Mouse (Mus musculus) kidney, adult 2 months (tissue): Measurements from ENCODE around the gene F2rl2. TPM values are rescaled to one million over a fixed set of nuclear protein-coding genes. Genes with fewer than 3 reads are reported as not detected.

Experiments
- DNase-seq: peaks from one replicate; pipeline ENCODE4 v3.0.0; 2021
- H3K27ac ChIP-seq: fragments of 200-500 bp; 2 replicates; pipeline ENCODE4 v1.5.1; 2012; ENCODE audit warnings: low read depth, low read length, control low read depth, inconsistent platforms; ENCODE audit not compliant: insufficient read depth
- H3K27me3 ChIP-seq: fragments of 200-500 bp; replicated peaks from 2 replicates; pipeline ENCODE4 v1.6.1; 2012; ENCODE audit warnings: mild to moderate bottlenecking, moderate library complexity, low read length, inconsistent platforms; ENCODE audit not compliant: control insufficient read depth, insufficient read depth
- H3K36me3 ChIP-seq: fragments of 200-500 bp; 2 replicates; pipeline ENCODE4 v1.6.1; 2012; ENCODE audit warnings: mild to moderate bottlenecking, moderate library complexity, low read length, inconsistent platforms; ENCODE audit not compliant: control insufficient read depth, insufficient read depth
- H3K4me1 ChIP-seq: fragments of 200-500 bp; 2 replicates; pipeline ENCODE4 v1.6.1; 2011; ENCODE audit warnings: low read length; ENCODE audit not compliant: control insufficient read depth, insufficient read depth
- H3K4me3 ChIP-seq: fragments of 200-500 bp; 2 replicates; pipeline ENCODE4 v1.5.1; 2011; ENCODE audit warnings: mild to moderate bottlenecking, low read depth, low read length, control low read depth; ENCODE audit not compliant: insufficient read depth
- CTCF ChIP-seq: fragments of 200-500 bp; conservative IDR thresholded peaks from 2 replicates; pipeline ENCODE4 v1.5.1; 2011; ENCODE audit warnings: low read depth, mild to moderate bottlenecking, control low read depth, low read length, moderate library complexity, mixed read lengths; ENCODE audit not compliant: insufficient read depth, insufficient read length
- POLR2A ChIP-seq: fragments of 200-500 bp; IDR thresholded peaks from one replicate; pipeline ENCODE4 v1.6.1; 2011; ENCODE audit warnings: low read depth, low read length, control low read depth
- WGBS: fragments of 180-500 bp; shearing (Covaris S2); methylation state at CpG from one replicate; pipeline ENCODE4 v1.1.7; 2018; 5-methylcytosine and 5-hydroxymethylcytosine counted together
- polyA plus RNA-seq: library from polyadenylated mRNA; depleted of rRNA; stranded (reverse); fragments of >200 nt; gene quantifications from 2 replicates; pipeline ENCODE4 v1.2.3, GENCODE M21; 2012

Gene F2rl2
- polyA plus RNA-seq, 1 experiment, result 0.28 TPM

GRCm38 (mm10) chr13:95703376-95703775, 6.7 kb downstream of the F2rl2 start:
- no peaks in the 10 kb centered on the region for H3K4me1 ChIP-seq
- DNase-seq, result no peak
- 64% methylated on average over 5 of the region's 5 CpGs for WGBS
- H3K36me3 ChIP-seq, result no peaks in the 10 kb centered on the region
- H3K4me3 ChIP-seq, result no peak overlapping the region
- no peaks in the 10 kb centered on the region for H3K27me3 ChIP-seq
- H3K27ac ChIP-seq, result no peak overlapping the region
- TF ChIP-seq CTCF (no peak), POLR2A (no peak)

DNA sequence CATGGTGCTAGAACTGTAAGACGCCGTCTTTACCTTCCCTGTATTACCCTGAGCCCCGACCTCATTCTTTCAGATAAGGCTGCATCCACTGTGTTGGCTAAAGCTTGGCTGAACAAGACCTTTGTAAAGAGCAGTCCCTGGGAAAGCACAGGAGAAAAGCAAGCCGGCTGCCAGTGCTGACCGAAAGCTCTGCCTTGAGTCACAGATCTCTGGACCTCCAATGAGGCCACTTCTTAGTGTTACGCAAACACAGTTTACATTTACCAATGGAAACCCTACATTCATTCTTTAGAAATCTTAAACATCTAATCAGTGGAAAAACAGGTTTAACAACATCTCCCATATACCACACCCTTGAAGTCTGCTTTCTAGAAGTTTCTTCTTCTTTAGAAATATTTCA, 8.9 kb downstream of the F2rl2 start:
- TF ChIP-seq CTCF (no peak), POLR2A (no peak)
- DNase-seq, result no peak
- WGBS, result 97% methylated on average over 6 of the region's 6 CpGs
- Histone ChIP-seq H3K4me3 (no peak overlapping the region), H3K4me1 (no peaks in the 10 kb centered on the region), H3K27me3 (no peaks in the 10 kb centered on the region), H3K27ac (no peak overlapping the region), H3K36me3 (no peaks in the 10 kb centered on the region)

GRCm38 (mm10) chr13:95712054-95712453, 15.4 kb downstream of the F2rl2 start:
- no peaks in the 10 kb centered on the region for H3K4me1 ChIP-seq
- no peak overlapping the region for H3K27ac ChIP-seq
- H3K27me3 ChIP-seq, result no peaks in the 10 kb centered on the region
- H3K36me3 ChIP-seq, result no peaks in the 10 kb centered on the region
- no peak overlapping the region for H3K4me3 ChIP-seq
- TF ChIP-seq CTCF (no peak), POLR2A (no peak)
- DNase-seq, result no peak

DNA sequence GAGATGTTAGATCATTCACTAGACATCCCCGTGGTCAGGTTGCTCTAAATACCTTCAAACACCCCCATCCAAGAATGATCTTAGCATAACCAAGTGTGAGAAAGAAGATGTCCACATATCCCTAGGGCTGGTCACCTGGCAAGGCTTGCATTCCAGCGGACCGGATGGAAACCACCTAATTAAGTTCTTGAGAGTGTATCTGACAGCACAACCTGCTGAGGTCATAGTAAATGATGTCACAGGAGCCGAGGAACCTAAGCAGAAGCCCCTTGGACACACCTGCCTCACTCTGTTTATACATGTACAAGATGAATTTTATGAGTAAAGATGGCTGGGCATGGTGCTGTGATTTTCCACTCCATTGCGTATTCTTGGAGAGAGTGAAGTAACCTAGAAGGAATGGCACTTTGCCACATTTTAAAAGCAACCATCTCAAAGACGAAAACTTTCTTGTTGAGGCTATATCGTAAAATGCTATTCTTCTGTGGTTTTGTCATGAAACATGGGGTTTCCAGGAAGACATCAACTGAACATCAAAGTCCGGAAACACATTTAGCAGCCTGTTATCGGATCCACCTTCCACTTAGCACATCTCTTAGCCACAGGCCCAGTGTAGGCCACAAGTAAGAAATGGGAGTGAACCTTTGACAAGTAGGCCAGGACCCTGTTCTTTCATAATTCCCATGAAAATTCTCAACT, 16.1 kb downstream of the F2rl2 start:
- no peak overlapping the region for H3K27ac ChIP-seq

GRCm38 (mm10) chr13:95714271-95714975, 17.8 kb downstream of the F2rl2 start:
- no peak for DNase-seq
- Histone ChIP-seq H3K36me3 (no peaks in the 10 kb centered on the region), H3K4me3 (no peak overlapping the region), H3K27ac (no peak overlapping the region), H3K4me1 (no peaks in the 10 kb centered on the region), H3K27me3 (no peaks in the 10 kb centered on the region)
- WGBS, result 57% methylated on average over 3 of the region's 3 CpGs
- TF ChIP-seq CTCF (no peak), POLR2A (no peak)

More for the DNA sequence above, 16.1 kb downstream of the F2rl2 start:
- Histone ChIP-seq H3K36me3 (no peaks in the 10 kb centered on the region), H3K4me3 (no peak overlapping the region), H3K27me3 (no peaks in the 10 kb centered on the region), H3K4me1 (no peaks in the 10 kb centered on the region)
- no peak for TF ChIP-seq POLR2A
- no peak for TF ChIP-seq CTCF
- no peak for DNase-seq
- WGBS, result 87% methylated on average over 9 of the region's 9 CpGs

DNA sequence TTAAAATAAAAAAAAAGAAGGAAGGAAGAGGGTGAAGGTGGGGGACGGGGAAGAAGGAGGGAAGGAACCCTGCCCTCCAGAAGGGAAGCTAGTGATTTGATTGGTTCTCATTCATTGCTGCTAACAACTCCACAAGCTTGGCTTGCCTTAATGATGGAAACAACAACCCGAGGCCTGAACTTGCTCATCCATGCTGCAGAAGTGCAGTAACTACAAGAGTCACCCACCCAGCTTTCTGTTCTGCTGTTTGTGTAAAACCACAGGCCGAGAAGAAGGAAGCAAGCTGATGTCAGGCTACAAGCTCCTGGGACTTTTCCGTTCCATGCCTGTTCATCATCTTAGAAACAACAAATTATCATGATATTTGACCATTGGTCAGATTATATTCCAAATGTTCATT, 18.7 kb downstream of the F2rl2 start:
- H3K27me3 ChIP-seq, result no peaks in the 10 kb centered on the region
- no peaks in the 10 kb centered on the region for H3K36me3 ChIP-seq
- no peak overlapping the region for H3K4me3 ChIP-seq
- no peak for DNase-seq
- TF ChIP-seq CTCF (no peak), POLR2A (no peak)
- no peak overlapping the region for H3K27ac ChIP-seq
- WGBS, result 63% methylated on average over 4 of the region's 4 CpGs
- no peaks in the 10 kb centered on the region for H3K4me1 ChIP-seq
